Mouse (Mus musculus) liver, adult 2 months (tissue): ENCODE data around the gene Rps11. TPM values are rescaled to one million over a fixed set of nuclear protein-coding genes. Genes with fewer than 3 reads are reported as not detected.
"Not testable (repeated sequence)": the region's sequence is repeated elsewhere in the genome, so short reads cannot be mapped to it uniquely, and the experiment has no call there.

ENCODE experiments used
- DNase-seq: peaks from one replicate; pipeline ENCODE4 v3.0.0-alpha.2; 2011; ENCODE audit warnings: low read depth, low spot score; ENCODE audit errors: extremely low read depth
- H3K27ac ChIP-seq: fragments of 200-500 bp; replicated peaks from 2 replicates; pipeline ENCODE4 v1.5.1; 2012; ENCODE audit warnings: low read depth, mild to moderate bottlenecking, control low read depth, inconsistent platforms, low read length; ENCODE audit not compliant: insufficient read depth
- H3K27me3 ChIP-seq: fragments of 200-500 bp; 2 replicates; pipeline ENCODE4 v1.6.1; 2012; ENCODE audit warnings: mild to moderate bottlenecking, moderate library complexity, low read length, inconsistent platforms; ENCODE audit not compliant: control insufficient read depth, insufficient read depth
- H3K36me3 ChIP-seq: fragments of 200-500 bp; 2 replicates; pipeline ENCODE4 v1.6.1; 2012; ENCODE audit warnings: low read length, inconsistent platforms; ENCODE audit not compliant: control insufficient read depth, insufficient read depth
- H3K4me1 ChIP-seq: fragments of 200-500 bp; 2 replicates; pipeline ENCODE4 v1.6.1; 2011; ENCODE audit warnings: low read length; ENCODE audit not compliant: control insufficient read depth, insufficient read depth
- H3K4me3 ChIP-seq: fragments of 200-500 bp; 2 replicates; pipeline ENCODE4 v1.5.1; 2011; ENCODE audit warnings: low read depth, mild to moderate bottlenecking, control low read depth, low read length, moderate library complexity; ENCODE audit not compliant: insufficient read depth
- H3K79me2 ChIP-seq: fragments of 200-500 bp; 2 replicates; pipeline ENCODE4 v1.6.1; 2012; ENCODE audit warnings: inconsistent platforms, mild to moderate bottlenecking, low read length, moderate library complexity; ENCODE audit not compliant: control insufficient read depth, insufficient read depth
- H3K9ac ChIP-seq: fragments of 200-500 bp; 2 replicates; pipeline ENCODE4 v1.6.1; 2012; ENCODE audit warnings: low read depth, mild to moderate bottlenecking, control low read depth, inconsistent platforms, low read length
- CTCF ChIP-seq: fragments of 200-500 bp; IDR thresholded peaks from 2 replicates; pipeline ENCODE4 v1.5.1; 2011; ENCODE audit warnings: low read depth, low read length, control low read depth
- POLR2A ChIP-seq: fragments of 200-500 bp; IDR thresholded peaks from 2 replicates; pipeline ENCODE4 v1.6.1; 2011; ENCODE audit warnings: low read length, control low read depth; ENCODE audit not compliant: insufficient read depth; ENCODE audit errors: extremely low read depth
- WGBS: fragments of 180-500 bp; shearing (Covaris S2); methylation state at CpG from one replicate; pipeline ENCODE4 v1.1.7; 2018; 5-methylcytosine and 5-hydroxymethylcytosine counted together
- polyA plus RNA-seq: library from polyadenylated mRNA; depleted of rRNA; stranded (reverse); fragments of >200 nt; gene quantifications from 2 replicates; pipeline ENCODE4 v1.2.3, GENCODE M21; 2012
- total RNA-seq: library from RNA; depleted of rRNA; stranded (reverse); fragments of >200 nt; gene quantifications from 2 replicates; pipeline ENCODE4 v1.2.3, GENCODE M21; 2014

Rps11 gene
- total and polyA plus RNA-seq, 2 experiments, result 95.1 to 355 TPM

DNA sequence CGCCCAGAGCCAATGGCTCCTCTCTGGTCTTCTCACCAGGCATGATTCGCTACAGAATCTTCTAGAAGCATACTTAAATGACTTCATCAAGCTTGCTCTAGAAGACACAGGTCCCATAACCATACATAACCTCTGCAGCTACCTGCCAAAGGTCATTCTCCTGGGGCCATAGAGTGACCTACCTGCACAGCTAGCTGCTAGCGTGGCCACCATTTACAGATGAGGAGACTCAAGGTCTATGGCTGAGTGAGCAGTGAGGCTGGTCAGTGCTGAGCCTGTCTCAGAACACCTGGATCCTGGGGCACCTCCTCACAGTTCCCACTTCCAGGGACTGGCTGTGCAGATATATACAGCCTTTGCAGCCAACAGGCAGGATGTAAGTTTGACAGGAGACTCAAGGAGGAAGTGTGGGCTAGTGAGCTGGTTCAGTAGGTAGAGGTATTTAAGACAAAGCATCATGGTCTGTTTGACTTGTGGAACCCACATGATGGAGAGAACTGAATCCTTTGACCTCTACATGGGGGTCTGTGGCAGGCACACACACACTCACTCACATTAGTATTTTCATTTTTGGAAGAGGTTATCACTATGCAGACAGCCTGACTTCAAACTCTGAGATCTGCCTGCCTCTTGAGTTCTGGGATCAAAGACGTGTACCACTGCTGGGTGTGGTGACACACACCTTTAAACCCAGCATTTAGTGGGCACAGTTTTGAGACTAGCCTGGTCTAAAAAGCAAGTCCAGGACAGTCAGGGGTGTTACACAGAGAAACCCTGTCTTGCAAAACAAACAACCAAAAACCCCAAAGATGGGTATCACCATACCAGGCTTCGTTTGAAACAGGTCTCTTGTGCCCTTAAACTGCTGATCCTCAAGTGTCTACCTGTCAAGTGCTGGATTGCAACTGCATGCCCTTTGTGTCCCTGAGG is 4.2 kb downstream of the Rps11 start:
- H3K79me2 ChIP-seq, result no peaks in the 10 kb centered on the region; the same call in 1 of the 2 replicates
- H3K36me3 ChIP-seq, result peaks cover 12% of the 10 kb centered on the region; the same call in 1 of the 2 replicates
- TF ChIP-seq CTCF (no peak), POLR2A (no peak)
- no peak overlapping the region for H3K9ac ChIP-seq
- H3K4me3 ChIP-seq, result no peak overlapping the region
- H3K4me1 ChIP-seq, result peaks cover 12% of the 10 kb centered on the region
- 81% methylated on average over 5 of the region's 5 CpGs for WGBS
- H3K27ac ChIP-seq, result no peak overlapping the region
- no peaks in the 10 kb centered on the region for H3K27me3 ChIP-seq
- DNase-seq, result no peak

- no peak overlapping the region for H3K9ac ChIP-seq
- peaks cover 9% of the 10 kb centered on the region for H3K4me1 ChIP-seq
- peaks cover 12% of the 10 kb centered on the region; the same call in 1 of the 2 replicates for H3K36me3 ChIP-seq
- WGBS, result 67% methylated on average over 6 of the region's 6 CpGs
- no peak for DNase-seq
- no peaks in the 10 kb centered on the region for H3K79me2 ChIP-seq
- no peak overlapping the region for H3K4me3 ChIP-seq
- no peak overlapping the region for H3K27ac ChIP-seq
- no peaks in the 10 kb centered on the region for H3K27me3 ChIP-seq
- TF ChIP-seq POLR2A, result no peak
- no peak for TF ChIP-seq CTCF
These were observed 5.9 kb downstream of the Rps11 start for GRCm38 (mm10) chr7:45118336-45118735.

- Histone ChIP-seq H3K79me2 (no peaks in the 10 kb centered on the region), H3K27me3 (no peaks in the 10 kb centered on the region), H3K9ac (no peak overlapping the region), H3K27ac (no peak overlapping the region), H3K36me3 (peaks cover 7% of the 10 kb centered on the region; the same call in 1 of the 2 replicates), H3K4me1 (peaks cover 2% of the 10 kb centered on the region), H3K4me3 (no peak overlapping the region)
- TF ChIP-seq CTCF (no peak), POLR2A (no peak)
- DNase-seq, result no peak
- WGBS, result 91% methylated on average over 8 of the region's 8 CpGs
These were observed 6.7 kb downstream of the Rps11 start for GRCm38 (mm10) chr7:45117566-45117965.

DNA sequence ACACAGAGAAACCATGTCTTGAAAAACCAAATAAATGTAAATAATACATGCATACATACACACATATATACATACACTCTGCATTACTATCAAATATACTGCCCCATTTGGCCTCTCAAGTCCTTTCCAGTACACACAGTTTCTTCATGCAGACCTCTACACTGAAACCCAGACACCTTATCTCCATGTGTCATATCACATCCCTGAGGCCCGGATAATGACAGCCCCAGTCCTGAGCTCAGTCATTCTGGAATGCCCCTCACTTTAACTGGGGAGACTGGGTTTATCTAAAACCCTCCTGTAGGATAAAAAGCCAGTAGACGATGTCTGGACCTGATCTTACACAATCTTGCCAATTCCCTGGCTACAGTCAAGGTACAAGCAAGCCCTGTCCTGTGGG is 10.8 kb downstream of the Rps11 start:
- no peak overlapping the region for H3K27ac ChIP-seq
- H3K36me3 ChIP-seq, result no peaks in the 10 kb centered on the region
- H3K27me3 ChIP-seq, result no peaks in the 10 kb centered on the region
- DNase-seq, result no peak
- no peak overlapping the region for H3K9ac ChIP-seq
- H3K79me2 ChIP-seq, result no peaks in the 10 kb centered on the region
- no peaks in the 10 kb centered on the region for H3K4me1 ChIP-seq
- WGBS, result 71% methylated on average over 2 of the region's 2 CpGs
- no peak overlapping the region for H3K4me3 ChIP-seq
- TF ChIP-seq CTCF (no peak), POLR2A (no peak)

- no peaks in the 10 kb centered on the region for H3K27me3 ChIP-seq
- 70% methylated on average over 3 of the region's 3 CpGs for WGBS
- H3K27ac ChIP-seq, result no peak overlapping the region
- H3K79me2 ChIP-seq, result no peaks in the 10 kb centered on the region
- no peaks in the 10 kb centered on the region for H3K36me3 ChIP-seq
- DNase-seq, result no peak
- H3K4me3 ChIP-seq, result no peak overlapping the region
- H3K4me1 ChIP-seq, result no peaks in the 10 kb centered on the region
- TF ChIP-seq POLR2A, result no peak
- no peak for TF ChIP-seq CTCF
- no peak overlapping the region for H3K9ac ChIP-seq
These were observed 11.7 kb downstream of the Rps11 start for GRCm38 (mm10) chr7:45112529-45112928.

DNA sequence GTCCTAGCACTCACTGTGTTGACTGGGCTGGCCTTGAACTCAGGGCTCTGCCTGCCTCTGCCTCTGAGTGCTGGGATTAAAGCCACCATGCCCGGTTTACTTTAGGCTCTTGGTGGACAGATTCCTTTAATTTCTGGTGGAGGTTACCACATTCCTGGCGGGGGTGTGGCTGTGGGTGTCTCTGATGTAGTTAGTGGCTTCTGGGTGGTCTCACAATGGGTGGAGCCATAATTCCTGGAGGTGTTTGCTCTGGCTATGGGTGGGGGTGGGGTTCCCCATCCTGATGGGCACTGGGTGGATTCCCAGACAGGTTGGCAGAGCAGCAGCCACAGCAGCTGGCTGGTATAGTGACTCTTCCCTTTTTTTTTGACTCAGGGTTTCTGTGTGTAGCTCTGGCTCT is 12.3 kb downstream of the Rps11 start:
- DNase-seq, result no peak
- H3K79me2 ChIP-seq, result no peaks in the 10 kb centered on the region
- 78% methylated on average over 2 of the region's 2 CpGs for WGBS
- H3K9ac ChIP-seq, result no peak overlapping the region
- no peak overlapping the region for H3K4me3 ChIP-seq
- H3K27me3 ChIP-seq, result no peaks in the 10 kb centered on the region
- H3K36me3 ChIP-seq, result no peaks in the 10 kb centered on the region
- no peaks in the 10 kb centered on the region for H3K4me1 ChIP-seq
- H3K27ac ChIP-seq, result no peak overlapping the region
- no peak for TF ChIP-seq CTCF
- TF ChIP-seq POLR2A, result no peak

DNA sequence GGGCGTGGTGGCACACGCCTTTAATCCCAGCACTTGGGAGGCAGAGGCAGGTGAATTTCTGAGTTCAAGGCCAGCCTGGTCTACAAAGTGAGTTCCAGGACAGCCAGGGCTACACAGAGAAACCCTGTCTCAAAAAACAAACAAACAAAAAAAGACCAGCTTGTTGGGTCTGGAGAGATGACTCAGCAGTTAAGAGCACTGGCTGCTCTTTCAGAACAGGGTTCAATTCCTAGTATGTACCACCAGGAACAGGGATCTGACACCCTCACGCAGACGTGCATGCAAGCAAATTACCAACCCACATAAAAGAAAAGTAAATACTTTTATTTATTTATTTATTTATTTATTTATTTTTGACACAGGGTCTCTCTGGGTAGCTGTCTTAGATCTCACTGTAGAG is 14.2 kb downstream of the Rps11 start:
- WGBS, result 93% methylated on average over 4 of the region's 4 CpGs

More for the DNA sequence above, 14.2 kb downstream of the Rps11 start:
- not testable (repeated sequence) for H3K36me3 ChIP-seq, H3K27me3 ChIP-seq, DNase-seq, H3K4me3 ChIP-seq, H3K4me1 ChIP-seq, H3K9ac ChIP-seq, H3K27ac ChIP-seq, H3K79me2 ChIP-seq
